Mouse (Mus musculus): ENCODE results near the gene Gan. TPM values are rescaled to one million over a fixed set of nuclear protein-coding genes. Genes with fewer than 3 reads are reported as not detected.

The Gan gene
- total RNA-seq, 2 experiments from 2014 or later = 7.7 to 12.1 TPM

DNA sequence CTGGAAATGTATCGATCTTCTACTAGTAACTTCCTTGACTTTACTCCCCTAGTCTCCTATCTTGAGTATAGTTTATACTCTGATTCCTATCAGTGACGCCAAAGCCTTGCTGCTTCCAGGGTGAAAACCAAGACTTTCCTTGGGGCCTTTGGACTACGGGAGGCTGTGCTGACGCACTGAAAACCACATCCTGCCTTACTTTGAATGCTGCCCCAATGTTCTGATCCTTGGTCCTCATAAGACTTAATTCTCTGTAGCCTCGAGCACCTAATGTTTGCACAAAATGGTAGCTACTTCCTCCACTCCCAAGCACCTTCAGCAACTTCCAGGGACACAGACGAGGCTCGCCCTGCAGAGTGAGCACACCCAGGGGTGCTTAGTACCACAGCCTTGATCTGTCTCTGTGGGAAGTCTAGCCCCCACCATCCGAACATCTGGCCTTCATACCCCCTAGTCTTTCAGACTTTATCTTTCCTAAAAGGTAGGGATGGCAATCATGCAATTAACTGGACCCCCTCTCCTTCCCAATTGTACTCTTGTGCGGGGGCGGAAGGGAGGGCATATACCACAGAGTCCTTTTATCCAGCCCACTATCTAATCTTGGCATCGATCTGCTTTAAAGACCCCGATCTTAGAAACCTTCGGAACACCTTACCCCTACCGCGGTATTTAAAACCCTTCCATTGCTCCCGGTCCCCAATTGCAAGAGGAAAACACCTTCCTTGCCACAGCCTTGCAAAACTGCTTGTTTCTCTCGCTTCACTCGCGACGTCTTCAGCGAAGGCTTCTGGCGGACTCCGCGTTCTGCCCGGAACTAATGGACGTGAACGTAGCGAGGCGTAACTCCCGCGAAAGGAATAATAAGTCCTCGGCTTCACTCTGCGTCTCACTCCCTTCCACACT is 818 bp upstream of the Gan start:
- no peak for DNase-seq

DNA sequence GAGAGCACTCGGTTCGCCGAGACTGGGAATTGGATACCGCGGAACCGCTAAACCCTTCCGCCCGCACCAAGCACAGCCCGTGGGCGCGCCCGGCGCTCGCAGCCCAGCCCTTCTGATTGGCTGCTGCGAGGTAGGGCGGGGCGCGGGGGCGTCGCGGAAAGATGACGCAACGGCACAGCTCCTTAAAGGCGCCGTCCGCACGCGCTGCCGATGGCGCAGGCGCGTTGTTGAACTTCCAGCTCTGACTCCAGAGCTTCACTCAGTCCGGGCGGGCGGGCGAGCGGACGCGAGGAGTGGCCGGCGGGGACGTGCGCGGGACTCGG is 205 bp upstream of the Gan start:
- DNase-seq = peak; percentile 98

GRCm38 (mm10) chr8:117159031-117159430 is 1.1 kb downstream of the Gan start:
- DNase-seq = peak; percentile 54

DNA sequence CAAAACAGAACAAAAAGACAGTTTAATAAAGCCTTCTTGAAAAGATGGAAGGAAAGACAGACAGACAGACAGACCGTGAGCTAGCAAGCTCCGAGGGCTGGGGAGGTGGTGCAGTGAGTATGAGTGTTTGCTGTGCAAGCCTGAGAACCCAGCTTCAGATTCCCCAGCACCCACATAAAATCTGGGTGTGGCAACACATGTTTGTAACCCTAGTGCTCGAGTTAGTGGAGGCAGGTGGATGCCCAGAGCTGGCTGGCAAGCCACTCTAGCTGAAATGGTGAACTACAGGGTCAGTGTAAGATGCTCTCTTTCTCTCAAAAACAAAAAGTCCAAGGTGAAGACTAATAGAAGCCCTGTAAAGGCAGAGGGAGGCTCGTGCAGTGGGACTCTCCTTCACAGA is 7.0 kb downstream of the Gan start:
- no peak for DNase-seq

- DNase-seq = no peak
Measured at GRCm38 (mm10) chr8:117165542-117165941, 7.6 kb downstream of the Gan start.

GRCm38 (mm10) chr8:117166515-117166914 is 8.6 kb downstream of the Gan start:
- DNase-seq = no peak

- no peak for DNase-seq
Measured at GRCm38 (mm10) chr8:117167243-117167883, 9.4 kb downstream of the Gan start.

GRCm38 (mm10) chr8:117168378-117168777 is 10.4 kb downstream of the Gan start:
- DNase-seq = no peak

GRCm38 (mm10) chr8:117171826-117172225 is 13.9 kb downstream of the Gan start:
- no peak for DNase-seq

DNA sequence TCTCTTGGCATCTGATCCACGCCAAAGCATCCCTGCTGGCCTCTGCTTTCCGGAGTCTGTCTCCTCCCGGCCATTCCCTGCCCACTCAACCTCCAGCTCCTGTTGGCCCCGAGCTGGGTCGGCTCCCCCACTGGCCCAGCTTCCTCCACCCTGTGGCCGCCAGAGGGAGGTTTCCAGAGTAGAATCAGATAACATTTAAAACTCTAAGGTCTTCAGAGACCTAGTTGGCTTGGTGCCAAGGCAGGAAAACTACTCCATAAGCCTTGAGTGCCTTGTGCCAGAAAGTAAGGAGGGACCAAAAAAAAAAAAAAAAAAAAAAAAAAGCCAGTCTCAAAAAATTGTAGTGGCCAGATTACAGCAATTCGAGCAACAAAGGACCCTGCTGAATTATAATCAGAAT is 15.0 kb downstream of the Gan start:
- peak; percentile 75 for DNase-seq

GRCm38 (mm10) chr8:117173690-117174089 is 15.8 kb downstream of the Gan start:
- no peak for DNase-seq

DNA sequence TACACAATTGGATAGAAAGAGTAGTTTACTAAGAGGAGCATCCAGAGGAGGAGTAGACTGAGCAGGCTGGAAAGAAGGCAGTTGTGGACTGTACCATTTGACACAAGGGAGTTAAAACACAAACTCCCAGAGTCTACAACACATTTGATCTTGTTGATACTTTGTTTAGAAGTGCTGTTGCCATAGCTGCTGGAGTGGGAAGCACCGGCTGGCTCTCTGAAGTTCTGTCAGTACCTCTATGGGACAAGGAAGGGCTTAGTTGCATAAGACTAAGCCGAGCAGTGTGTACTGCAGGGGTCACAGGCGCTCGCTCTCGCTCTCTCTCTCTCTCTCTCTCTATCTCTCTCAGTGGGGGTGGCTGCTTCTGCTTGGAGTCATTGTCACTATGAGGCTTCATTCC is 16.6 kb downstream of the Gan start:
- DNase-seq = no peak

GRCm38 (mm10) chr8:117176308-117176707 is 18.4 kb downstream of the Gan start:
- DNase-seq = no peak

GRCm38 (mm10) chr8:117177236-117177635 is 19.3 kb downstream of the Gan start:
- no peak for DNase-seq

DNA sequence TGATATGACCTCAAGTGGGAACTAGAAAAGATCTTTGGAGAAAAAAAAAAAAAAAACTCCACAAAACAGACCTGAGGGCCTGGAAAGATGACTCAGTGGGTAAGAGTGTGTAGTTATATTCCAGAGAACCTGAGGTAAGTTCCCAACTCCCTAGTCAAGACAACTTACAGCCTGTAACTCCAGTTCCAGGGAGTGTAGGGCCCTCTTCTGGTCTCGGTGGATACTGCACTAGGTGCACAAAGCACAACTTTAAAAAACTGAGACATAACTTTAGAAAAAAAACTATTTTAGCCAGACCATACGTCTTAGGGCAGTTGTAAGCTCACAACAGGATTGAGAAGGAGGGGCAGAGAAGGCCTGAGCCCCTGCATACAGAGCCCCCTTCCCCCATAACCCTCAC is 20.1 kb downstream of the Gan start:
- no peak for DNase-seq

GRCm38 (mm10) chr8:117178676-117179075 is 20.7 kb downstream of the Gan start:
- peak; percentile 39 for DNase-seq

GRCm38 (mm10) chr8:117182746-117183145 is 24.8 kb downstream of the Gan start:
- DNase-seq = no peak

- DNase-seq = no peak
Measured at GRCm38 (mm10) chr8:117183664-117184377, 25.9 kb downstream of the Gan start.

GRCm38 (mm10) chr8:117194355-117194754 is 36.4 kb downstream of the Gan start:
- DNase-seq = no peak

- DNase-seq = no peak
Measured at GRCm38 (mm10) chr8:117196593-117196992, 38.7 kb downstream of the Gan start.

DNA sequence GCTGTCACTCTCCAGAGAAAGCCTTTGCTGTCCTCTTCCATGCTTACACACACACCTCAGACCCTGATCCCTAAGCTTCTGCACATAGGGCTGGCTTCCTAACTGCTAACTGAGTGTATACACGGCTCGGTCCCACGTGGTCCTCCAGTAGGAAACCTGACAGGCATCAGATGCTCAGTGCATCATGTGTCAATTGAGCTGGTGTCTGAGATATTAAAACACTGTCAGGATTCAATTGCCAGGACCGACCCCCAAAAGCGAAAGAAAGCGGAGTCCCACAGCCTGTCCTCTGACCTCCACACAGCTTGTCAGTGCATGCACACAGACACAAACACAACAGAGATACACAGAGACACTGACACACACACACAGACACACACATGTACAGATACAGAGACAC is 39.6 kb downstream of the Gan start:
- DNase-seq = no peak

- DNase-seq = peak; percentile 61
Measured at GRCm38 (mm10) chr8:117198141-117198935, 40.4 kb downstream of the Gan start.

All from adrenal gland, postnatal 10 days (tissue).